In the genomic region with DNA sequence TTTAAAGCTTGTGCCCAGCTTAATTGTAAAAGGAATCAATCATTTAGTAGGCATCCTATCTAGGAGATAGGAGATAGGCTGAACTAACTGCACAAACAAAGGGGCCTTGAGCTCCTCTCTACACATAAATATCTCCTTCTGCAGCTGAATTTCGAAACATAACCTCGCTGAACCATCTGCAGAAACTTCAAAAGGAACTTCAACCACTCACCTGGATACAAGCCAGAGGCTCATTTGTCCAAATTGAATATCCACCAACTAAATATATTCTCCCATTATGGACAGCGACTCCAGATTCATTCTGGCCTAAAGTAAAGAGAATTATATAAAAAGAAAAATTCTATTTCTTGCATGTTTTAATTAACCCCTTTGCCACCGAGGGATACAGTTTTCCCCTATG, we compare ENCODE assay signal across 8 mouse cellular contexts.
"Had no signal": no experiment of that assay in that cellular context is flagged by ENCODE, and none has a peak within 500 bp of the region (broad histone marks: within the 10 kb centered on the region; RNA-seq: fewer than 3 reads in every experiment).

No protein-coding gene starts in this region.

- H3K27me3 ChIP-seq: limb, embryonic 13.5 days; lung, embryonic 15.5 days; midbrain, embryonic 13.5 days had no signal

- H3K4me3 ChIP-seq: layer of hippocampus, adult 2 months; limb, embryonic 13.5 days; lung, embryonic 15.5 days; midbrain, embryonic 13.5 days had no signal

- H3K9me3 ChIP-seq: limb, embryonic 13.5 days; lung, embryonic 15.5 days; midbrain, embryonic 13.5 days had no signal

- DNase-seq: left cerebral cortex, postnatal 4 days; thymus, postnatal 4 days had no signal

- H3K36me3 ChIP-seq: limb, embryonic 13.5 days; lung, embryonic 15.5 days; midbrain, embryonic 13.5 days had no signal

- H3K9ac ChIP-seq: limb, embryonic 13.5 days; lung, embryonic 15.5 days; midbrain, embryonic 13.5 days had no signal

- H3K27ac ChIP-seq: layer of hippocampus, adult 2 months; limb, embryonic 13.5 days; midbrain, embryonic 13.5 days; stomach, postnatal 0 days had no signal

- H3K4me2 ChIP-seq: limb, embryonic 13.5 days; liver, embryonic 11.5 days; lung, embryonic 15.5 days; midbrain, embryonic 13.5 days had no signal
